Mouse (Mus musculus) testis, adult 2 months (tissue): ENCODE measurements around the gene H1f0. TPM values are rescaled to one million over a fixed set of nuclear protein-coding genes. Genes with fewer than 3 reads are reported as not detected.

Source experiments
- H3K27ac ChIP-seq: fragments of 200-500 bp; 2 replicates; pipeline ENCODE4 v1.5.1; 2012; ENCODE audit warnings: low read depth, low read length; ENCODE audit not compliant: control insufficient read depth, insufficient read depth
- H3K27me3 ChIP-seq: fragments of 200-500 bp; 2 replicates; pipeline ENCODE4 v1.6.1; 2012; ENCODE audit warnings: mild to moderate bottlenecking, low read length, moderate library complexity; ENCODE audit not compliant: control insufficient read depth, insufficient read depth
- H3K36me3 ChIP-seq: fragments of 200-500 bp; 2 replicates; pipeline ENCODE4 v1.6.1; 2012; ENCODE audit warnings: mild to moderate bottlenecking, low read length; ENCODE audit not compliant: control insufficient read depth, insufficient read depth
- H3K4me1 ChIP-seq: fragments of 200-500 bp; 2 replicates; pipeline ENCODE4 v1.6.1; 2012; ENCODE audit warnings: low read length; ENCODE audit not compliant: control insufficient read depth, insufficient read depth
- H3K4me3 ChIP-seq: fragments of 200-500 bp; 2 replicates; pipeline ENCODE4 v1.5.1; 2012; ENCODE audit warnings: low read depth, mild to moderate bottlenecking, low read length, moderate library complexity, mixed read lengths; ENCODE audit not compliant: control insufficient read depth
- CTCF ChIP-seq: fragments of 200-500 bp; IDR thresholded peaks from 2 replicates; pipeline ENCODE4 v1.5.1; 2012; ENCODE audit warnings: low read depth, mild to moderate bottlenecking, inconsistent platforms, low read length, moderate library complexity; ENCODE audit not compliant: control insufficient read depth, insufficient read depth, insufficient replicate concordance
- POLR2A ChIP-seq: fragments of 200-500 bp; IDR thresholded peaks from 2 replicates; pipeline ENCODE4 v1.6.1; 2012; ENCODE audit warnings: low read depth, mild to moderate bottlenecking, inconsistent platforms, low read length, moderate library complexity; ENCODE audit not compliant: control insufficient read depth
- polyA plus RNA-seq: library from polyadenylated mRNA; depleted of rRNA; stranded (reverse); fragments of >200 nt; gene quantifications from 2 replicates; pipeline ENCODE4 v1.2.3, GENCODE M21; 2012

H1f0 gene
- polyA plus RNA-seq, 1 experiment = 9.7 TPM

GRCm38 (mm10) chr15:79040501-79041416, 12.5 kb downstream of the H1f0 start:
- Histone ChIP-seq H3K27me3 (no peaks in the 10 kb centered on the region), H3K36me3 (no peaks in the 10 kb centered on the region), H3K4me1 (peaks cover 5% of the 10 kb centered on the region), H3K4me3 (no peak overlapping the region), H3K27ac (no peak overlapping the region)
- TF ChIP-seq CTCF (no peak), POLR2A (0 out of 2 replicates have a peak, but pooled peaks have one; percentile 29)

GRCm38 (mm10) chr15:79041585-79041984, 13.3 kb downstream of the H1f0 start, which contains the start of gene Galr3:
Gene Galr3 (plus strand): TSS chr15:79041885.
- no peak for TF ChIP-seq CTCF
- no peak for TF ChIP-seq POLR2A
- H3K4me1 ChIP-seq = peaks cover 5% of the 10 kb centered on the region
- no peaks in the 10 kb centered on the region for H3K27me3 ChIP-seq
- peak within 1 kb of the TSS; percentile 72 for H3K4me3 ChIP-seq
- H3K36me3 ChIP-seq = no peaks in the 10 kb centered on the region
- no peak within 1 kb of the TSS for H3K27ac ChIP-seq

- TF ChIP-seq CTCF (no peak), POLR2A (no peak)
- Histone ChIP-seq H3K4me1 (peaks cover 5% of the 10 kb centered on the region), H3K4me3 (peak overlapping the region; percentile 72), H3K27ac (no peak overlapping the region), H3K27me3 (no peaks in the 10 kb centered on the region), H3K36me3 (no peaks in the 10 kb centered on the region)
These were observed 14.7 kb downstream of the H1f0 start for GRCm38 (mm10) chr15:79042721-79043491.

- TF ChIP-seq CTCF = no peak
- TF ChIP-seq POLR2A = no peak
- H3K27me3 ChIP-seq = no peaks in the 10 kb centered on the region
- peaks cover 5% of the 10 kb centered on the region for H3K4me1 ChIP-seq
- no peak overlapping the region for H3K27ac ChIP-seq
- H3K4me3 ChIP-seq = no peak overlapping the region
- H3K36me3 ChIP-seq = no peaks in the 10 kb centered on the region
These were observed 16.6 kb downstream of the H1f0 start for GRCm38 (mm10) chr15:79044837-79045236.

GRCm38 (mm10) chr15:79048186-79048585, 19.9 kb downstream of the H1f0 start:
- Histone ChIP-seq H3K4me1 (no peaks in the 10 kb centered on the region; the same call in 1 of the 2 replicates), H3K36me3 (no peaks in the 10 kb centered on the region), H3K27me3 (no peaks in the 10 kb centered on the region), H3K27ac (no peak overlapping the region), H3K4me3 (no peak overlapping the region)
- no peak for TF ChIP-seq CTCF
- no peak for TF ChIP-seq POLR2A

GRCm38 (mm10) chr15:79050160-79050845, 22.1 kb downstream of the H1f0 start:
- no peaks in the 10 kb centered on the region for H3K36me3 ChIP-seq
- H3K4me1 ChIP-seq = no peaks in the 10 kb centered on the region; the same call in 1 of the 2 replicates
- no peaks in the 10 kb centered on the region for H3K27me3 ChIP-seq
- H3K4me3 ChIP-seq = no peak overlapping the region
- no peak overlapping the region for H3K27ac ChIP-seq
- TF ChIP-seq POLR2A (no peak), CTCF (no peak)

GRCm38 (mm10) chr15:79050964-79051363, 22.7 kb downstream of the H1f0 start:
- Histone ChIP-seq H3K27me3 (no peaks in the 10 kb centered on the region), H3K36me3 (no peaks in the 10 kb centered on the region), H3K4me1 (no peaks in the 10 kb centered on the region; the same call in 1 of the 2 replicates), H3K27ac (no peak overlapping the region), H3K4me3 (no peak overlapping the region)
- TF ChIP-seq POLR2A = no peak
- TF ChIP-seq CTCF = no peak
